Mouse (Mus musculus) left cerebral cortex, adult 9 months (tissue): ENCODE measurements around the gene Gprc6a.

Source experiments
- DNase-seq, 2 experiments: peaks; one replicate each; pipeline ENCODE4 v3.0.0; 2022; ENCODE audit warnings: low spot score in 2 of 2

The Gprc6a gene

GRCm38 (mm10) chr10:51590139-51590574 lies 41.1 kb downstream of the Gprc6a start, which contains the start of gene Fam162b:
TSS of gene Fam162b (minus strand) at chr10:51590517.
- DNase-seq = no peak

- no peak for DNase-seq
These were observed 46.3 kb downstream of the Gprc6a start for GRCm38 (mm10) chr10:51584919-51585318.

DNA sequence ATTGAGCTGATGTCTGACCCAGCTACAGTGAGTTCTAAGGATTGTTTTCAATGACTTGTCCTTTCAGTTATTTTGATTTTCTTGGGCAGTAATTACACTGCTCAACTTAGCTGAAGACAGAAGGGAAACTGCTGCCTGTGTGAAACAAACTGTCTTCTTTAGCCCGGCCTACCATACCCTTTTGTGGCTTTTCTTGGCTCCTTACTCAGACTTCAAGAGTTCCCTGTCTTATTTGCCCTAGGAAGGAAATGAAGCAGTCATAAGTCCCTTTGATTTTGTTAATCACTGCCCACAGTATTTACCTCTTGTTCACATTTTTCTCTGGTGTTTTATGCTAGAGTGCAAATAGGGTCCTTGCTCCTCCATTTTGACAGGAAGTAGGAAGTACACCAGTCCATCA lies 46.9 kb downstream of the Gprc6a start:
- no peak for DNase-seq

GRCm38 (mm10) chr10:51571225-51571996 lies 59.9 kb downstream of the Gprc6a start:
- no peak for DNase-seq
